Mouse (Mus musculus): Measurements from ENCODE around the gene Tph2.

Gene Tph2

DNA sequence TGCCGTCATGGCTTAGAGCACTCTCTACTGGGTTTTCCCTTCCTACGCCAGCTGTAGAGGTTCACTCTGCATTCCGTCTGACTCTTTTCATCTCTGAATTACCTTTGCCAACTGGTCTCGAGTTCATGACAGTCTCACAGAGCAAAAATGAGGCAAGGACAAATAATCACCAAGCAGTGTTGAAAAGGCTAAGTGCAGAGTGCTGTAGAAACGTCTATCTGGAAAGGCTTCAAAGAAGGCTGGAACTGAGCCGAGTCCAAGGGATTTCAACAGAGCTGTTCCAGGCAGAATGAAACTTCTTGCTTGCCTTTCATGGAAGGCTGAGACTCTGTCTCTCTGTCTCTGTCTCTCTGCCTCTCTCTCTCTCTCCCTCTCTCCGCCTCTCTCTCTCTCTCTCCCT is 47.8 kb downstream of the Tph2 start:
- no peak for DNase-seq (ENCODE audit: low spot score in 2 of 2)

GRCm38 (mm10) chr10:115127907-115128306 is 56.9 kb downstream of the Tph2 start:
- DNase-seq (ENCODE audit: low spot score in 2 of 2): no peak

GRCm38 (mm10) chr10:115125550-115125949 is 59.3 kb downstream of the Tph2 start:
- no peak for DNase-seq (ENCODE audit: low spot score in 2 of 2)

DNA sequence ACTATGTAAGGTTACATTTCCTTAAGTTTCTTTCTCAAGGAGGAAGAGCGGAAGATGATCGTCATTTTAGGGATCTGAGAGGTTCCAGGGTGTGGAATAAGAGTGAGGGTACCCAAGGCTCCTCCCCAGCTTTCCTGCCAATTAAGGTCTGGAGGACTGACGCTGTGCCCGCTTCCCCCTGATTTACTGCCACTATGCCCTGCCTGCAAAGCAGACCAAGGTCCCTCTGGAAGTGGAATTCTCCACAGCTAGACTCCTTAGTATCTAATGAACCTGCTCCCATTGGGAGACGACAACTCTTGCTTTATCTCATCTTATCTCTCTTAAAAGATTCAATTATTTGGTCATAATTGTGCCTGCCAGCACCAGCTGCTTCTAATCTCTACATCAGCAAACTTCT is 59.8 kb downstream of the Tph2 start:
- DNase-seq (ENCODE audit: low spot score in 2 of 2): no peak

DNA sequence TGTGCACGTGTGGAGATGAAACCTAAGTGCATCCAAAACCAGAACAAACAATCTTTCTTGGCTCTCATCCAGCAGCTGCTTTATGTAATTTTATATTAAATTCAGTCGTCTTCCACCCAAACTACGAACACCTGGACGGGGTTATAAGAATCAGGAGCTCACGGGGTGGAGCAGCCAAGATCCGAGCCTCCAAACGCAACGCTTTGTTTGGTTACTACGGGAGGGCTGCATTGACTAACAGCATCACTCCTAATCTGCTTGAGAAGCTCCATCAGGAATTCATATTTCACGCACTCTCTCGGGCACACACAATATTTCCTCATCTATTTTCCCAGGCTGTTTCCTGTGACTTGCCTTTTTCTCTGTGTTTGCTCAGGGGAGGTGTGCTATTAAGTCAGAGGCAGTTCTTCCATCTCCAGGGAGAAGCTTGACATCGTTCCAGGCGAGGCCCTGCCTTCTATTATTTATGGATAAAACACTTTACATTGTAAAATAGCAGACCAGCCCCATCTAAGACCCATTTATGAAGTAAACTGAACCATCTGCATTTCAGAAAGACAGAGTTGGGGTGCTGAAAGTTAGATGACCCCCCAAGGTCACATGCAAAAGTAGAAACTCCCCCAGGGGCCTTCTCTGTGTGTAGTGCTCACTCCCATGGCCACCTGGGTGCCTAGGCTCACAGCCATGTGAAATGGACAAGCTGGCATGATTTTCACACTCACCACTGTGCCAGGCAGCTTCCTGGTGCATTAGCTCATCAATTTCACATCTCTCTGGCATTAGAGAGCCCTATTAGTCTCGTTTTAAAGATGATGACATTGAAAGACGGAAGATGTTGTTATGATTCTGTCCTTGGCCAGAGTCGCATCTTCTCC is 76.9 kb downstream of the Tph2 start:
- no peak for DNase-seq (ENCODE audit: low spot score in 2 of 2)

DNA sequence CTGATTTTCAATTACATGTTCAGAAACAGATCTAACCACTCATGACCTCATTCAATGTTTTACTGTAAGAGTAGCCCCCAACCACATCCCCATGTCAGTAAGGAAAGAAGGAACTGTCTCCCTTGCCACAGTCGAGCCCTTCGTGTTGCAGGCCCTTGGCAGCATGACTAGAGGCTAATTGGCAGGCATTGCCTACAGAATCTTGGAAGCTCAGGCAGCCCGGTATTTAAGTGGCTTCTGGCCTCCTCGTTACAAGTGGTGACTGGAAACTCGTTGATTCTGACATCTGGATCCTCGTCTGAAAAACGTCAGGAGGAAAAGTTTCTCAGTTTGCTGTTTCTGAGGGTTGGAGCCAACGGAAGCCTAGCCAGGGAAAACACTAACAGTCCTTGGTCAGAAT is 80.6 kb downstream of the Tph2 start:
- peak; percentile 4 to 7 for DNase-seq (ENCODE audit: low spot score in 2 of 2)

- DNase-seq (ENCODE audit: low spot score in 2 of 2): peak in 1 of 2 experiments; percentile 22
Observed at GRCm38 (mm10) chr10:115099890-115100580, 84.8 kb downstream of the Tph2 start.

- peak in 1 of 2 experiments; percentile 7 for DNase-seq (ENCODE audit: low spot score in 2 of 2)
Observed at GRCm38 (mm10) chr10:115097163-115097562, 87.7 kb downstream of the Tph2 start.

DNA sequence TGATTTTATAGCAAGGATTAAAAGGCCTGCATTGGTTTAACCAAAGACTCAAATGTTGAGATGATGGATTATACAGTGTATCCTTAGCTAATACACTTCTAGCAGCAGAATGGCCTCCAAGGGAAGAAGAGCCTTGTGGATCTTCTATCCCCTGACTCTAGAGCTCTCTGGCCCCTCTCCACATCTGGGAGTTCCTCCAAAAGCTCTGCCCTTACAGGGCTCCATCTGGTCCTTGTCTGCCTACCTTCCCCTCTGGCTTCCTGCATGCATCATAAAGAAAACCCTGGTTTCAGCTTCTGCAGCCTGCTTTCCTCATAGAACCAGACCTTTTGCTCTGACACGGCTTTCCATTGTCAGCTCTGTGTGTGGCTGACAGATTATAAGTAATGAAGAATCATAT is 88.6 kb downstream of the Tph2 start:
- no peak for DNase-seq (ENCODE audit: low spot score in 2 of 2)

DNA sequence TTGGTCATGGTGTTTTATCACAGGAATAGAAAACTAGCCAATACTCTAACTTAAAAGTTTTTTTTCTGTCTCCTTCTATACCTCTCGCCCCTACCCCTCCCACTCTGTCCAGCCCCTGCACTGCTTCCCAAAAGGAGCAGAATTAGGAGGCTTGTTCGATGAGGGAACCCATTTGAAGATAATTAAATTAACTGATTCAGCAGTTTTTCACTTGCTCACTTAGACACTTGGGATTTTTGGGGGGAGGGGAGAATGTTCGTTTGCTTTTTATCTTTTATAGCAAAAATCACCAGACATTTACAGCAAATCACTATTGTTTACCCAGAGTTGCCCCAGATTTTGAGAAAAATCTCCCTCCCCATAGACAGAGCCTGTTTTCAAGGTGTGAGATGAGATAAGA is 106.6 kb downstream of the Tph2 start:
- no peak for DNase-seq (ENCODE audit: low spot score in 2 of 2)

DNA sequence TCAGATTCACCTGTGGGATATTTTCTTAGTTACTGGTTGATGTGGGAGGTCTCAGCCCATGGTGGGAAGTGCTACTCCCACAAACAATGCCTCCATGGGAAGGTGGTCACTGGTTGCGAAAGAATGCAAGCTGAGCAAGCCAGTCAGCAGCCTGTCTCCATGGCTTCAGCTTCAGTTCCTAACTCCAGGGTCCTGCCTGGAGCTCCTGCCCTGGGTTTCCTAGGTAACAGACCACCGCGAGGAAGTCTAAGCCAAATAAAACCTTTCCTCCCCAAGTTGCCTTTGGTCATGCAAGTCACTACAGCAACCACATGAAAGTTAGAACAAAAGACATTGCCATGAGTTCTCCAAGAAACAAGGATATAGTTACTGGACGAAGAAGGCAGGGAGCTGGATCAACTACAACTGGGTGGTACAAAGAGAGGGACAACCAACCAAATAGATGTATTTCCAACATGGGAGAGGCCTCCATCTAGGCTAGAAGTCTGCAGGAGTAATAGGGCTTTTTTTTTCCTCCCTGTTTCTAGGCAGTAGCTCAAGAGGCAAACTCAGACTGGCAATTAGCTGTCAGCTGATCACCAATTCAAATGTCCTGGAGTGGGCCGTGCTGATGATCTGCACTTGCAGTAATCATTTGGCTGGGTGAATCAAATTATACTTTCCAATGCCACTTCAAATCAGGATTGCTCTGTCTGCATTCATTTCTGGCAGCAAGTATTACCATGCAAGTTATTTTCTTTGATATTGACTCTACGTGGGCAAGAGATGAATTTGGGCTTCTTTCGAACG is 115.5 kb downstream of the Tph2 start:
- no peak for DNase-seq (ENCODE audit: low spot score in 2 of 2)

DNA sequence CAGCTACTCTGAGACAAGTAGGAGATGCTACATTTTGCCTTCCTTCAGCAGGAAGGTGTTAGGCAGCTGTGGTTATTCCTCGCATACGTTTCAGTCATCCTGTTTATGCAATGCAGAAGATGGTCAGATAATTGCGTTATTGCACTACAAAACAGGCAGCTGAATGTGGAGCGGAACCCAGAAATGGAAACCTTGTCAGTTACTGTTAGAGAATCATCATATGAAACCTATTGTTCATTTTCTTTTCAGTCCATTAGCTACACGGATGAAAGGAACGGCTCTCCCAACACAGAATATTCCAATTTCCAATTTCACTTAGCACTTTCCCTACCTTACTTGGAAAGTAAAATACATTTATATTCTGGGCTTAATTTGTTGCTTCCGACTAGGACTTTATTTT is 120.9 kb downstream of the Tph2 start:
- no peak for DNase-seq (ENCODE audit: low spot score in 2 of 2)

- no peak for DNase-seq (ENCODE audit: low spot score in 2 of 2)
Observed at GRCm38 (mm10) chr10:115061498-115061897, 123.3 kb downstream of the Tph2 start.

GRCm38 (mm10) chr10:115060759-115061158 is 124.1 kb downstream of the Tph2 start:
- no peak for DNase-seq (ENCODE audit: low spot score in 2 of 2)

GRCm38 (mm10) chr10:115051602-115052001 is 133.2 kb downstream of the Tph2 start:
- DNase-seq (ENCODE audit: low spot score in 2 of 2): no peak

DNA sequence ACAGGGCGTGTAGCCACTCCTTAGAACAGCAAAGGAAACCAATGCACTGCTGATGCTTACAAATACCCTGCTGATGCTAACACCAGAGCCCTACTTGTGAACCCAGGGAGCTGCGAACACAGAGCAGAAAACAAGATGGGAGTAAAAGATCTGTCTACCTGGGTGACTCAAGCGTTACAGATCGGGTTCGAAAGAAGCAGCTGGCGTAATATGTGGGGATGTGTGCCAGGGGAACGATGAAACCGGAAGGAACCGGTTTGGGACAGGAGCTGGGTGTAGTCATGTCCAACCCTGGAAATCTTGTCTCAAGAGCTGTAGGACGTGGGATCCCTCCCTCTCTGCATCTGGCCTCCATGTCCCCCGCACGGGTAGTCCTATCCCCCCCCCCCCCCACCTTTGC is 134.1 kb downstream of the Tph2 start:
- DNase-seq (ENCODE audit: low spot score in 2 of 2): no peak

DNA sequence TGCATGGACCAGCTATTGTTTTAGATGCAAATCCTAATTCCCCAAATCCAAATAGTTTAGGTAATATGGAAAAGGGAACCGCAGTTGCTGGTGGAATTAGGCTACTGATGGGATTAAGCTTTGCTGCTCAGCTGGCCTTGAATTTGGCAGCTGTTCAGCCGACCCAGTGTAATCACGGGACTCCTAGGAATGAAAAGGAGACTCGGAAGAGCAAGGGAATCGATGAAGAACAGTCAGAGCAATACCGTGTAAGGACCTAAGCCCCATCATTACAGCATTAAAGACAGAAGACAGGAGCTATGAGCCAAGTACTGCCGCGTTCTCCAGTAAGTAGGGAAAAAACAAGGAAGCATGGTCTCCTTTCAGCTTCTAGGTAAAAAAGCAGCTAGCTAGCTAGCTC is 134.6 kb downstream of the Tph2 start:
- DNase-seq (ENCODE audit: low spot score in 2 of 2): no peak

DNA sequence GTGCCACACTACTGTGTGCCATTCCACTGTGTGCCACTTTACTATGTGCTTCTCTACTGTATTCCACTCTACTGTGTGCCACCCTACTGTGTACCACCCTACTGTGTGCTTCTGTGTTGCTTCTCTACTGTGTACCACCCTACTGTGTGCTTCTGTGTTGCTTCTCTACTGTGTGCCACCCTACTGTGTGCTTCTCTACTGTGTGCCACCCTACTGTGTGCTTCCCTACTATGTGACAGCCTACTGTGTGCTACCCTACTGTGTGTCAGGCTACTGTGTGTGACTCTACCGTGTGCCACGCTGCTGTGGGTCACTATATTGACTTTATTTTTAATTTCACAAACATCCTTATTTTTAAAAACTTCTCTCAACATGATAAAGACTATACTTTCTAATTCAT is 136.3 kb downstream of the Tph2 start:
- DNase-seq (ENCODE audit: low spot score in 2 of 2): no peak

DNA sequence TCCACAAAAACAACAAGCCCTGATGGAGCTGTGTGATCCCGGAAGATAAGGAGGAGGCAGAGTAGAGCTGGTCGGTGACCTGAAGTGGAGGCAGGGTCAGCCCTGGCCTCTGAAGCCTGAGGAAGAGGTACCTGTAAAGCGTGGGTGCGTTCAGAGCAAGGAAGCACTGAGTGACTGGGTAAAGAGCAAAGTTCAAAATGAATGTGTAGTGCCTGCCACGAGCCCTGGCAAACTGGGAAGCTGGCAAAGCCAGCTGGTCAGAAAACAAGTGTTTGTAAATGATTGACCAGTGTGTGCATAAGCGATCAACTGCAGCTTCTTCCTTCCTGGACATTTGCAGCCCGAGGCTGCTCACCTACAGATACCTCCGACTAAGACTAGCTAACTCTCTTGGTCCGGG is 149.1 kb downstream of the Tph2 start:
- no peak for DNase-seq (ENCODE audit: low spot score in 2 of 2)

Data from heart, adult 9 months (tissue).